Mouse (Mus musculus) liver, adult (tissue): ENCODE measurements around the gene Tomm5.

Experiments used
- GATA4 ChIP-seq: IDR thresholded peaks from 2 replicates; pipeline ENCODE4 v1.6.1; 2014; ENCODE audit warnings: mild to moderate bottlenecking, low read length; ENCODE audit not compliant: insufficient replicate concordance

The Tomm5 gene

DNA sequence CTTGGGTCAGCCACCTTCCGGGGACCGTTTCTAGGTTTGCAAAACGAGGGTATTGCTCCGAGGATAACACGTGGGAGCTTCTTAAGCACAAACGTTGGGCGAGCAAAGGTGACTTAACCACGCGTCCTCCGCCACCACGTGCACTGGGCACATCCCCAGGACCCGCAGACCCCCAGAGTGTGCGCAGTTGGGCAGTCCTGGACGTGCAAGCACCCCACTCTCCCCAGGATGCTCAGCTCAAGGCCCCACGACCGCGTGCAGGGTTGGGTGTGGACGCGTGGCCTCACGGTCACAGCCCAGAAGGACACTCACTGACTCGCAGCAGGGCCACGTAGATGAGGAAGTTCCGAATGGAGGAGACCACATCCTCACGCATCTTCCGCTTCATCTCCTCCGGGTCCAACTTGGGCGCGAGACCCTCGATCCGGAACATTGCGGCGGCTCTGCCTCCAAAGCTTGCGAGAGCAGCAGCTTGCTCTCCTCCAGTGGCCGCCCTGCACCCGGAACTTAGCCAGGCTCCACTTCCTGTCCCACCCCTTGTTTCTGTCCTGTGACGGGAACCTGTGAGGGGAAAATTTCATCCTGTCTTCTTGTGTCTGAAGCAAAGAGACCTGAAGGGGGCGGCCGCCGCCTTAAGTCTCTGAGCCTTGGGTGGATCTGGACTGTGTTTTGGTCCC lies at the start of gene Tomm5:
Gene Tomm5 (minus strand): TSS at position 514 of the 677 bp plus-strand sequence.
- no peak for TF ChIP-seq GATA4

DNA sequence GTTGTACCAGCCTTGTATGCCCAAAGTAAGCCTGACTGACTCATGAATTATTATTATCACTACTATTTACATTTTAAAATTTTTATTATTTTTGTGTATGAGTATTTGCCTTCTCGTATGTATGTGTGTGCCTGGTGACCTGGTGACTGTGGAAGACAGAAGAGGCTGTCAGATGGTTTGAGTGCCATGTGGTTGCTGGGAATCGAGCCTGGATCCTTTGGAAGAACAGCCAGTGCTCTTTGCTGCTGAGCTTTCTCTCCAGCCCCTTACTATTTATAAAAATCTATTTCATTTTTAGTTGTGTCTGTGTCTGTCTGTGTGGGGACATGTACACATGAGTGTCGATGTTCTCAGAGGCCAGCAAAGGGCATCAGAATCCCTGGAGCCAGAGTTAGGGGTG lies 48.5 kb upstream of the Tomm5 start:
- no peak for TF ChIP-seq GATA4

GRCm38 (mm10) chr4:45143005-45143404 lies 35.1 kb upstream of the Tomm5 start:
- no peak for TF ChIP-seq GATA4

DNA sequence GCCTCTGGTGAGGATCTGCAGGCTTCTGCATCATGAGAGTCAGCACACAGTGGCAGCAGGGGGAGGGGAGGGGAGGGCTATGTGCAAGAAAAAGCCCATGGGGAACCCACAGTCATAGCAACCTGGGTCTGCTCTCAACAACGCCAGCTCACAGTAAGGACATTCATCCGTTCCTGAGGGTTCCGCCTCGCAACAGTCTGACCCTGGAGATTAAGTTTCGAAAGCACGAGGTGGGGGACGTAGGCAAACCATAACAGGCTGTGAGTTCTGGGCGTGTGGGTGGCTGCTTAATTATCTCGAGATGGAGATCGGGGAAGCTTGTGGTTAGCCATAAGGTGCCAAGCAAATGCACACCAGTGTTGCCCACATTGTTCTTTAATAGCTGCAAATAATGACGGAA lies 34.5 kb upstream of the Tomm5 start:
- no peak for TF ChIP-seq GATA4

DNA sequence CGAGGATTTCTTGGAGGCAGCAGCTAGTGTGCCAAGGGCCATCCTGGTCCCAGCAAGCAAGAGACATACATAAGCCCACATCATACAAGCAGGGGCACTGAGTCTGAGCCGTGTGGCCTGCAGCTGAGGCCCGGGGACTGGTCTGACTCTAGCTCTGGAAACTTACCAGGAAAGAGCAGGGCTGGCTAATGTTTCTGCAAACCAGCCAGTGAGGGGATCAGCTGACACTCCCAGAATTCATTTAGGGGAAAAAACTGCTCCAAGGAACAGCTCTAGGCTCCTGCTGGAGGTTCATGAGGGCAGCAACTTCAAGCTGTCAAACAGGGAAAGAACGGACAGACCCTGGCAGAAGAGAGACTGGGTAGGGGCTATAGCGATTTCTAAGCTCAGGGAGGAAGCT lies 33.9 kb upstream of the Tomm5 start:
- no peak for TF ChIP-seq GATA4

- TF ChIP-seq GATA4: no peak
Measured at GRCm38 (mm10) chr4:45137636-45138035, 29.7 kb upstream of the Tomm5 start.

- TF ChIP-seq GATA4: no peak
Measured at GRCm38 (mm10) chr4:45134471-45134870, 26.6 kb upstream of the Tomm5 start.

- TF ChIP-seq GATA4: no peak
Measured at GRCm38 (mm10) chr4:45131021-45131420, 23.1 kb upstream of the Tomm5 start.

DNA sequence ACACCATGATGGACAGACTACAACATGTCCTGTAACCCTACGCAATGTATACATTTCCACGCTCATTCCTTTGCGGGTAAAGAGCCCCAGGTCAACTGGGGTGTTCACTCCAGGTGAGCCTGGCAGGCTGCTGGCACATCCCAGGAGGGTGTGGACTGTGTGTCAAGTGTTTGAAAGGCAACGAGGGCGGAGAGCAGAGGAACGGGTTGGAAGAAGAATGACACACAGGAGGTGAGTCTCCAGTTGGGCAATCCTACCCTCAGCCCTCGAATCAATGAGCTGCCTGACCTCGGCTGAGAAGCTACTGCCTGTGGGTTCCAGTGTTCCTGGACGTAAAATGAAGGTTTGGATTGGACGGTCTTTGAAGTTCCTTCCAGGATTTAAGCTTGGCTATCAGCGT lies 13.4 kb upstream of the Tomm5 start:
- no peak for TF ChIP-seq GATA4

DNA sequence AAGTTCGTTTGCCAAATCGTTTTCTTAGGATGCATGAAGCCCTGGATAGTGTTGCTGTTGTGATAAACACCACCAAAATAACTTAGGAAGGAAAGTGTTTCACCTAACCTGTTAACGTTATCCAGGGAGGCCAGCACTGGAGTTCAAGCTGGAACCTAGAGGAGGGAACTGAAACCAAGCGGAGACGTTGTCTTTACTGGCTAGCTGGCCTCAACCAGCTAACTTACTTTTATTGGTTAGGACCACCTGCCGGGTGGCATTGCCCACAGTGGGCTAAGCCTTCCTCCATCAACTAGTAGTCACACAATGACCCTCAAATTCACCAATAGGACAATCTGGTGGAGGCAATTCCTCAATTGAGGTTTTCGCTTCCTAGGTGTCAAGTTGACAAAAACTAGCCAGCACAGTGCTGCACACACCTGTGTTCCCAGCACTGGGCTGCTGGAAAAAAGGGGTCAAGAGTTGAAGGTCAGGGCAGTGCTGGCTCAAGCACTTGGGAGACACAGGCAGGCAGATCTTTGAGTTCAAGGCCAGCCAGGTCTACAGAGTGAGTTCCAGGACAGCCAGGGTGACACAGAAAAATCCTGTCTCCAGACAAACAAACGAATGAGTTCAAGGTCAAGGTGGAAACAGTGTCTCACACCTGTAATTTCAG lies 669 bp upstream of the Tomm5 start:
- no peak for TF ChIP-seq GATA4

GRCm38 (mm10) chr4:45107066-45107465 lies 848 bp downstream of the Tomm5 start:
- no peak for TF ChIP-seq GATA4

DNA sequence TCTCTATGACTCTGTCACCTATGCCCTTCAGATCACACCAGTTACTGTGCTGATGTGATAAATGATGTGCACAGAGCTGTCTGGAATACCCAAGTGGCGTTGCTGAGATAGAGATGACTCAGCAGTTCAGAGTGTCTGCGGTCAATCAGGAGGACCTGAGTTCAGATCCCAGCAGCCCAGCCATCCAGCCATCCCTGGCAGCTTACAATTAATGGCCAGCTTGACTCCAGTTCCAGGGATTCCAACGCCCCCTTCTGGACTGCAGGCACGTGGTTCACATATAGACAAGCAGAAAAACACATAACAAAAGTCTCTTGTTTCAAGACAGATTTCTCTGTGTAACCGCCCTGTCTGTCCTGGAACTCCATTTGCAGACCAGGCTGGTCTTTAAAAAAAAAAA lies 1.5 kb downstream of the Tomm5 start:
- no peak for TF ChIP-seq GATA4

DNA sequence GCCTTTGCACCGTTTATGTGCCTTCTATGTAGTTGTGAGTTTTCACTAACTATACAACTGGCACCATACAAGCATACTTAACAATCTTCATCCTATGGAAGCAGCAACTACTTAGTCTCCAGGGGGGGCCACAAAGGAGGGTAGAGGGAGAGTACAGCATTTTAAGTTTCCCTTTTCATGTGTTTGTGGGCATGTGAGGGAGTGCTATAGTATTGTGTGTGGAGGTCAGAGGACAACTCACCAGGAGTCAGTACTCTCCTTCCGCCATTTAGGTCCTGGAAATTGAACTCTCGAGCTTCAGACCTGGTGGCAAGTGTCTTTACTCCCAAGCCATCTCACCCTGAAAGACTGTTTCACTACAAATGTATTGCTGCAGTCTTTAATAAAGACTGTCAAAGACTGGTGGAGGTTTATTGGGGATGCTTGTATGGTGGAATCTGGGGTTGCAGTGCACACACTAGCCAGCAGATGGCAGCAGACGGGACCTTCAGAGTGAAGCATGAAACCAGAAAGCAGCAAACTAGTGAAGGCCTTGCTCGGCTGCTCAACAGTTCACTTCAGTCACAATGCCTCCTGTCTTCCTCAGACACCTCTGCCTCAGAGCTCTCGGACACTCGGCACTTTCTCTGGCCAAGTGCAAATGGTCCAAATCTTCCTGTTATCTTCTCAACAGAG lies 10.6 kb downstream of the Tomm5 start:
- no peak for TF ChIP-seq GATA4

- TF ChIP-seq GATA4: no peak
Measured at GRCm38 (mm10) chr4:45084895-45085290, 23.0 kb downstream of the Tomm5 start.

GRCm38 (mm10) chr4:45084021-45084894 lies 23.7 kb downstream of the Tomm5 start, which contains the start of gene Fbxo10:
TSS of gene Fbxo10 (minus strand) at chr4:45084604.
- TF ChIP-seq GATA4: no peak
